Mouse (Mus musculus): ENCODE data around the gene Mycbp2. TPM values are rescaled to one million over a fixed set of nuclear protein-coding genes. Genes with fewer than 3 reads are reported as not detected.

Gene Mycbp2
- polyA plus RNA-seq, 1 experiment from 2014 or later, result 12.9 TPM

DNA sequence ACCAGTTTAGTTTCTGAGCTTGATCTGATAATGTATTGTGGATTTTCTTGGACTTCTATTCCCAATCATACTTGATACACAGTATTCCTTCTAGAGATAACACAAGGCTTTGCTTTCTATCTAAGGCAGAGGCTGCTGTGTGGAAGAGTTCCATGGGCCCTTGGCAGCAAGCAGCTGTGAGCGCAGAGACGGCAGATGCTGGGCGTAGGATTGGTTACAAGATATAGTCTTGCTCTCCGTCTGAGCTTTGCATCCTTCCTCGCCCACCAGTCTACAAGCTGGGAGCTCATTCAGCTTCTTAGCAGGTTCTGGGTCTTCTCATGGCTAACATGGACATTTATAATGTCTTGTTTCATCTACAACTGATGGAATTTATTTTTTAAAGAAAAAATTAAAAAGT is 196.5 kb downstream of the Mycbp2 start:
- no peaks in the 10 kb centered on the region for H3K27me3 ChIP-seq (replicated peaks; ENCODE audit: control insufficient read depth, insufficient read depth, low read length)
- 96% methylated on average over 5 of the region's 5 CpGs for WGBS

DNA sequence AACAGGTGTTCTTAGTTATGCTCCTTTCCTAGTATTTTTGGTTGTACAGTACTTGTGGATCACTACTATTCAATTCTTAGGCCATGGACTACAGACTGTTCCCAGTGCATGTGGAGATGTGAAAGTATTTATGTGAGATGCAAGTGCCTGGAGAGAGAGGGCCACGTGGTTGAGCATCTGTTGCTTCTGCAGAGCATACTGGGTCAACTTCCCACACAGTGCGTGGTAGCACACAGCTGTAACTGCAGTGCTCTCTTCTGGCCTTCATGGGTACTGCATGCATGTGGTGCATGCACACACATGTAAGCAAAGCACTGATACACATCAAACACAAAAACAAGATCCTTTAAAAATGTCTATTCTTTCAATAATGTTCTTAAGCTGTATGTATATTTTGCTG is 214.6 kb downstream of the Mycbp2 start:
- Histone ChIP-seq H3K4me2 (ENCODE audit: low read depth, low read length) (no peak overlapping the region), H3K27ac (ENCODE audit: low read length) (no peak overlapping the region), H3K4me1 (ENCODE audit: control insufficient read depth, insufficient read depth, low read length) (no peaks in the 10 kb centered on the region), H3K4me3 (ENCODE audit: low read length) (no peak overlapping the region), H3K27me3 (replicated peaks; ENCODE audit: control insufficient read depth, insufficient read depth, low read length) (no peaks in the 10 kb centered on the region), H3K9ac (ENCODE audit: low read depth, low read length) (no peak overlapping the region), H3K9me3 (ENCODE audit: control insufficient read depth, low read length) (no peaks in the 10 kb centered on the region), H3K36me3 (ENCODE audit: control insufficient read depth, insufficient read depth, low read length) (peaks cover 14% of the 10 kb centered on the region)
- 67% methylated on average over 2 of the region's 2 CpGs for WGBS
- ATAC-seq, result peak; percentile 60; the same call in 1 of the 2 replicates

More for the DNA sequence above, 196.5 kb downstream of the Mycbp2 start:
- no peak overlapping the region for H3K9ac ChIP-seq (ENCODE audit: low read depth, low read length)
- no peak overlapping the region for H3K27ac ChIP-seq (ENCODE audit: low read length)
- no peaks in the 10 kb centered on the region for H3K9me3 ChIP-seq (ENCODE audit: control insufficient read depth, low read length)
- H3K4me1 ChIP-seq (ENCODE audit: control insufficient read depth, insufficient read depth, low read length), result no peaks in the 10 kb centered on the region
- no peak overlapping the region for H3K4me3 ChIP-seq (ENCODE audit: low read length)
- ATAC-seq, result no peak
- no peak overlapping the region for H3K4me2 ChIP-seq (ENCODE audit: low read depth, low read length)
- no peaks in the 10 kb centered on the region for H3K36me3 ChIP-seq (ENCODE audit: control insufficient read depth, insufficient read depth, low read length)

DNA sequence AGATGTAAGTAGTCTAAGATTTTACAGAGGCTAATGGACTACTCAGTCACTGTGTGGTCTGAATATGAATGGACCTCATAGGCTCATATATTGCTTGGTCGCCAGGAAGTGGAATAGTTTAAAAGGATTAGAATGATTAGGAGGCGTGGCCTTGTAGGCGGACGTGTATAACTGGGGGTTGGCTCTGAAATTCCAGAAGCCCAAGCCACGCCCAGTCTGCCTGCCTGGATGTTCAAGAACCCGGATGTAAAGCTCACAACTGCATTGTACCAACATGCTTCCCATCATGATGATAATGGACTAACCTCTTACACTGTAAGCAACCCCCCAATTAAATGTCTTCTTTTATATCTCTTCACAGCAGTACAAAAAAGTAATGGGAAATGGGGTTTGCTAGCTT is 220.9 kb downstream of the Mycbp2 start:
- Histone ChIP-seq H3K4me3 (ENCODE audit: low read length) (no peak overlapping the region), H3K4me2 (ENCODE audit: low read depth, low read length) (no peak overlapping the region), H3K9ac (ENCODE audit: low read depth, low read length) (no peak overlapping the region), H3K27ac (ENCODE audit: low read length) (no peak overlapping the region), H3K27me3 (replicated peaks; ENCODE audit: control insufficient read depth, insufficient read depth, low read length) (no peaks in the 10 kb centered on the region), H3K9me3 (ENCODE audit: control insufficient read depth, low read length) (no peaks in the 10 kb centered on the region), H3K4me1 (ENCODE audit: control insufficient read depth, insufficient read depth, low read length) (no peaks in the 10 kb centered on the region), H3K36me3 (ENCODE audit: control insufficient read depth, insufficient read depth, low read length) (peaks cover 10% of the 10 kb centered on the region)
- WGBS, result 85% methylated on average over 6 of the region's 6 CpGs
- ATAC-seq, result no peak

DNA sequence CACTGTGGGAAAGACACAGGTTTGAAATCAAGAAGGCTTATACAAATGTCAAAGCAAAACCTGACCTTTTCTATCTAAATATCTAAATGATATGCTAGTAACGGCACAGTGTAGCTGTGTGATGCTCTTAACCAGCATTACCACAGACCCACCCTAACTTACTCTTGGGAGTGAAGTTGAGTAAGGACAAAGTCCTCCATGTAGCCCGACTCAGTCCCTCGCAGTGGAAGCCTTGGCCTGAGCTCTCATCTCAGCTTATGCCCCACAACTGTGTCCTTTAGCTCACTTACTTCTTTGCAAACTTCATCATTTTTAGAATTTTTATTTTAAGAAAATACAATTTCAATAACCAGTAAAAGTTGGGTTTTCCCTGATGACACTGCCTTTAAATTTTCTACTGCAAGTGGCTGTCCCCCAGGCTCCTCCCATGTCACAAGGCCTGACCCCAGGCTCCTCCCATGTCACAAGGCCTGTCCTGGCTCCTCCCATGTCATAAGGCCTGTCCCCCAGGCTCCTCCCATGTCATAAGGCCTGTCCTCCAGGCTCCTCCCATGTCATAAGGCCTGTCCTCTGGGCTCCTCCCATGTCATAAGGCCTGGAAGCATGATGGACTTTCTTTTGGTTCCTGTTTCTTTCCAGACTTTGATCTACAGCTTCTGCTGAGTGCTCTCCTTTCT is 231.5 kb downstream of the Mycbp2 start:
- H3K36me3 ChIP-seq (ENCODE audit: control insufficient read depth, insufficient read depth, low read length), result peaks cover 6% of the 10 kb centered on the region; the same call in 1 of the 2 replicates
- 86% methylated on average over 3 of the region's 3 CpGs for WGBS
- H3K27me3 ChIP-seq (replicated peaks; ENCODE audit: control insufficient read depth, insufficient read depth, low read length), result no peaks in the 10 kb centered on the region
- no peaks in the 10 kb centered on the region for H3K9me3 ChIP-seq (ENCODE audit: control insufficient read depth, low read length)
- peak; percentile 73 for ATAC-seq
- H3K4me2 ChIP-seq (ENCODE audit: low read depth, low read length), result no peak overlapping the region
- no peak overlapping the region for H3K9ac ChIP-seq (ENCODE audit: low read depth, low read length)
- no peak overlapping the region for H3K4me3 ChIP-seq (ENCODE audit: low read length)
- H3K4me1 ChIP-seq (ENCODE audit: control insufficient read depth, insufficient read depth, low read length), result no peaks in the 10 kb centered on the region
- H3K27ac ChIP-seq (ENCODE audit: low read length), result no peak overlapping the region; the same call in 1 of the 2 replicates

DNA sequence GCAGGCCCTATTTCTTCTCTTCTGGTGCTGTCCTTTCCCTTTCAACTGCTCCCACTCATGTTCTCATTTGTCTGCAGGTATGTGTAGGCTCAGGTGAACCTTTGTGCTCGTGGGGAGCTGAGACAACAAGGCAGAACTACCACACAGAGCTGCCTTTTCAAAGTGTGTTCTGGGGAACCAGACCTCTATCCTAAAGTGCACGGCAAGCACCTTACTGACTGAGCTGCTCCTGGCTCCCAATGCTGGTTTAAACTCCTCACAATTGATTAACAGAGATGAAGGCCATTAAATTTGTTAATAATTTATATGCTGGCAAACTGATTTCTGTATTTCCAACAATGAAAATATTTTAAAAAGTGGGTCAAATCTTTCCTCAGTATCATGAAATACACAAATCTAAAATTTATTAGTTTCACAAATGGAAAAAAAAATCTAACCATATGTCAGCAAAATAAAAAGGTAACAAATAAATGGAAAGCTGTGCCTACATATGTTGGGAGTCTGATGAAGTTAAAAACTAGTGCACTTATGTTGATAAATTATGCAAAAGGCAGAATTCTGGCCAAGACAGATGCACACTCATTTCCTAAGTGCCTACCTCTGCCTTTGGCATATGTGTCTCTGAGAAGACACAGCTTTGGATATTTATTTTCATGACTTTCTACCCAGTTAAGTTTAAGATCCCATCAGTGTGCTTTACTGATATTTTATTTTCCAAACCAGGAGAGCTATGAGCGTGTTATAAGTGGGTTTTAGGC is 233.8 kb downstream of the Mycbp2 start:
- no peak for ATAC-seq
- Histone ChIP-seq H3K4me2 (ENCODE audit: low read depth, low read length) (no peak overlapping the region), H3K36me3 (ENCODE audit: control insufficient read depth, insufficient read depth, low read length) (peaks cover 3% of the 10 kb centered on the region; the same call in 1 of the 2 replicates), H3K4me3 (ENCODE audit: low read length) (no peak overlapping the region), H3K27ac (ENCODE audit: low read length) (no peak overlapping the region), H3K9me3 (ENCODE audit: control insufficient read depth, low read length) (no peaks in the 10 kb centered on the region), H3K9ac (ENCODE audit: low read depth, low read length) (no peak overlapping the region), H3K27me3 (replicated peaks; ENCODE audit: control insufficient read depth, insufficient read depth, low read length) (no peaks in the 10 kb centered on the region), H3K4me1 (ENCODE audit: control insufficient read depth, insufficient read depth, low read length) (no peaks in the 10 kb centered on the region)
- WGBS, result 84% methylated on average over 3 of the region's 3 CpGs

DNA sequence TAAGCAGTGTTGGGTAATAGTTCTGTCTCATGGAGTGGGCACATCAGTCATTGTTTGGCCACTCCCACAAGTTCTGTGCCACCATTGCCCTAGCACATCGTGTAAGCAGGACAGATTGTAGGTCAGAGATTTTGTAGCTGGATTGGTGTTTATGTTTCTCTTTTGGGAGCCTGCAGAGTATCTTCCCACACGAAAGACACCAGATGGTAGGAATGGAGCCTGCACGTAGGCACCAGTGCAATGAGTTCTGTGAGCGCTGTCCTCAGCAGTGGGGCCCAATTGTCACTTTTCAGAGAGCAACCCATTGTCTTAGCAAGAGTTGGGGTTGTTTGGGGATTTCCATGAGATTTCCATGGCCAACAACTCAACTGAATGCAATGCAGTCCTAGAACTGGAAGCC is 236.6 kb downstream of the Mycbp2 start:
- no peak overlapping the region for H3K9ac ChIP-seq (ENCODE audit: low read depth, low read length)
- H3K27ac ChIP-seq (ENCODE audit: low read length), result no peak overlapping the region
- ATAC-seq, result no peak
- no peaks in the 10 kb centered on the region for H3K36me3 ChIP-seq (ENCODE audit: control insufficient read depth, insufficient read depth, low read length)
- no peak overlapping the region for H3K4me3 ChIP-seq (ENCODE audit: low read length)
- H3K9me3 ChIP-seq (ENCODE audit: control insufficient read depth, low read length), result no peaks in the 10 kb centered on the region
- no peak overlapping the region for H3K4me2 ChIP-seq (ENCODE audit: low read depth, low read length)
- no peaks in the 10 kb centered on the region for H3K27me3 ChIP-seq (replicated peaks; ENCODE audit: control insufficient read depth, insufficient read depth, low read length)
- 78% methylated on average over 4 of the region's 4 CpGs for WGBS
- no peaks in the 10 kb centered on the region for H3K4me1 ChIP-seq (ENCODE audit: control insufficient read depth, insufficient read depth, low read length)

DNA sequence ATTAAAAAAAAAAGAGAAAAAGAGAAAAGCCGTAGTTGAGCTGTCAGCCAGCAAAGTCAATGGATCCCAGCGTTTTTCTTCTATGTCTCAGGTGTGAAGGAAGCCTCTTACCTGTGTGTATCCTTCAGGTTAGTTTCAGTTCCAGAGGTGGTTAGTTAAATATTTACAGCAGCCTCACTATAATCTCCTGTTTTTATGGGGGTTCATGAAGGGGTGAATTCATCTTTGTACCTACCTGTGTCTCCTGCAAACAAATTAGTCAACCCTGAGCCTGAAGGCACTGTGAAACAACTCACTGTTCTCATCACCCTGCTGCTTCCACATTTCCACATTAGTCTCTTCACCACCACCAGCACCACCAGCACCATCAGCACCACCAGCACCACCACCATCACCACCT is 240.3 kb downstream of the Mycbp2 start:
- Histone ChIP-seq H3K4me1 (ENCODE audit: control insufficient read depth, insufficient read depth, low read length) (peaks cover 3% of the 10 kb centered on the region; the same call in 1 of the 2 replicates), H3K36me3 (ENCODE audit: control insufficient read depth, insufficient read depth, low read length) (no peaks in the 10 kb centered on the region), H3K4me2 (ENCODE audit: low read depth, low read length) (no peak overlapping the region), H3K9me3 (ENCODE audit: control insufficient read depth, low read length) (no peaks in the 10 kb centered on the region), H3K9ac (ENCODE audit: low read depth, low read length) (no peak overlapping the region), H3K27me3 (replicated peaks; ENCODE audit: control insufficient read depth, insufficient read depth, low read length) (no peaks in the 10 kb centered on the region), H3K4me3 (ENCODE audit: low read length) (no peak overlapping the region), H3K27ac (ENCODE audit: low read length) (no peak overlapping the region)
- peak; percentile 84 for ATAC-seq
- WGBS, result 47% methylated on average over 2 of the region's 2 CpGs

DNA sequence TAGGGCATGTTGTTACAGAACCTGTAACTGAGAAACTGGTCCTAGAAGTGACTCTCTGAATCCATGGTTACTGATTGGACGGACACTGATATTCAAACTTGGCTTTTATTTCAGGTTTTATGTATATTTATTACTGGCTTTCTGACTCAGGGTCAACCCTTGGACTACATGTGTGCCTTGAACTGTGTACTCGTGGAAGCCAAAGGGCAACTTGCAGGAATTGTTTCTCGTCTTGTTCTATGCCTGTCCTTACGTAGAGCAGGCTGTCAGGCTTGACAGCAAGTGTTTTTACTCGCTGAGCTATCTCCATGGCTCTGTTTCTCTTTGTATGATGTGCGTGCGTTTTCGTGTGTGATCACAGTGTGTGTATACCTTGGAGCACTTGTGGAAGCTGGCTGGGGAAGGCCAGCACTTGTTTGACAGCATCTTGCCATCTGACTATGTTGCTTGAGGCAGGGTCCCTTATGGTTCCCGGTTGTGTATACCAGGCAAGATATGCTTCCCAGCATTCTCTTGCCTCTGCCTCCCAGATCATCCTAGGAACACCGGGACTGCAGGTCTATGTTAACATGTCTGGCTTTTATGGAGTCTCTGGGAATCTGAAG is 243.8 kb downstream of the Mycbp2 start:
- ATAC-seq, result 0 out of 2 replicates have a peak, but pooled peaks have one; percentile 12
- 54% methylated on average over 10 of the region's 10 CpGs for WGBS

DNA sequence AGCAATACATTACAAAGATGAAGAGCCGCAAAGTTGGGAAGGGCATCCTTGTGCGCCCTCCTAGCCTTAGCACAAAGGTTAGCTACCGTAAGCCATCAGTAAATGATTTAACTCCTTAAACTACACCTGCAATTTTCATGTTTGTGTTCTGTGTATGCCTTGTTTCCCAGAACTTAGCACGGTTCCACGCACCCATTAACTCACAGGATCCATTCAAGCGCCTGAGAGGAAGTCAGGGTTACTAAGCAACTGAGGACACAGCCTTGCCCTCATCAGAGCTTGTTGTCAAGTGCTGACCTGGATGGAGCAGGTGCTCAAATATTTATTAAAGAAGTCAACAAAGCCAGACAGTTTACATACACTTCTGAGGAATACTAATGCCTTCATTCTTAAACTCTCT is 244.4 kb downstream of the Mycbp2 start:
- Histone ChIP-seq H3K4me2 (ENCODE audit: low read depth, low read length) (no peak overlapping the region), H3K27ac (ENCODE audit: low read length) (peak overlapping the region; percentile 73; the same call in 1 of the 2 replicates), H3K9me3 (ENCODE audit: control insufficient read depth, low read length) (no peaks in the 10 kb centered on the region), H3K36me3 (ENCODE audit: control insufficient read depth, insufficient read depth, low read length) (no peaks in the 10 kb centered on the region), H3K4me3 (ENCODE audit: low read length) (no peak overlapping the region), H3K4me1 (ENCODE audit: control insufficient read depth, insufficient read depth, low read length) (peaks cover 5% of the 10 kb centered on the region), H3K9ac (ENCODE audit: low read depth, low read length) (no peak overlapping the region), H3K27me3 (replicated peaks; ENCODE audit: control insufficient read depth, insufficient read depth, low read length) (no peaks in the 10 kb centered on the region)
- 50% methylated on average over 6 of the region's 6 CpGs for WGBS
- ATAC-seq, result no peak

More for the DNA sequence above, 243.8 kb downstream of the Mycbp2 start:
- H3K4me3 ChIP-seq (ENCODE audit: low read length), result no peak overlapping the region
- H3K36me3 ChIP-seq (ENCODE audit: control insufficient read depth, insufficient read depth, low read length), result no peaks in the 10 kb centered on the region
- no peaks in the 10 kb centered on the region for H3K27me3 ChIP-seq (replicated peaks; ENCODE audit: control insufficient read depth, insufficient read depth, low read length)
- peaks cover 3% of the 10 kb centered on the region; the same call in 1 of the 2 replicates for H3K4me1 ChIP-seq (ENCODE audit: control insufficient read depth, insufficient read depth, low read length)
- H3K4me2 ChIP-seq (ENCODE audit: low read depth, low read length), result no peak overlapping the region
- H3K9ac ChIP-seq (ENCODE audit: low read depth, low read length), result no peak overlapping the region
- H3K27ac ChIP-seq (ENCODE audit: low read length), result peak overlapping the region; percentile 73
- no peaks in the 10 kb centered on the region for H3K9me3 ChIP-seq (ENCODE audit: control insufficient read depth, low read length)
